ENCODE assay signal across 18 mouse cellular contexts in genomic region chr12:84141271-84141670, GRCm38 (mm10).
"Had no signal": no experiment of that assay in that cellular context is flagged by ENCODE, and none has a peak within 500 bp of the region (broad histone marks: within the 10 kb centered on the region; RNA-seq: fewer than 3 reads in every experiment).

No protein-coding gene starts in this region.

- H3K9me3 ChIP-seq: megakaryocyte, embryonic 14.5 days; midbrain, embryonic 13.5 days; midbrain, embryonic 15.5 days; neural tube, embryonic 13.5 days; neural tube, embryonic 15.5 days had no signal

- H3K27me3 ChIP-seq: megakaryocyte, embryonic 14.5 days; midbrain, embryonic 13.5 days; midbrain, embryonic 15.5 days; neural tube, embryonic 13.5 days; neural tube, embryonic 15.5 days had no signal

- ATAC-seq: midbrain, embryonic 13.5 days; midbrain, embryonic 15.5 days had no signal

- H3K4me1 ChIP-seq: midbrain, embryonic 13.5 days; midbrain, embryonic 15.5 days; neural tube, embryonic 13.5 days; neural tube, embryonic 15.5 days had no signal

- H3K9ac ChIP-seq: liver, embryonic 14.5 days; lung, embryonic 14.5 days; midbrain, embryonic 13.5 days; midbrain, embryonic 15.5 days; neural tube, embryonic 13.5 days; neural tube, embryonic 15.5 days had no signal

- H3K4me3 ChIP-seq: megakaryocyte, embryonic 14.5 days; midbrain, embryonic 13.5 days; midbrain, embryonic 15.5 days; neural tube, embryonic 13.5 days; neural tube, embryonic 15.5 days had no signal

- DNase-seq: lung, adult 18-20 months; lung, embryonic 14.5 days; lung, postnatal 10 days; retina, postnatal 1 day; right cerebral cortex, adult 18-20 months; right cerebral cortex, postnatal 25 days; right cerebral cortex, postnatal 4 days; spleen, adult 18-20 months; thymus, adult 2 months; thymus, postnatal 25 days; thymus, postnatal 4 days had no signal

- H3K27ac ChIP-seq: liver, embryonic 14.5 days; macrophage; midbrain, embryonic 13.5 days; midbrain, embryonic 15.5 days; neural tube, embryonic 13.5 days; neural tube, embryonic 15.5 days had no signal

- H3K4me2 ChIP-seq: lung, embryonic 14.5 days; midbrain, embryonic 13.5 days; midbrain, embryonic 15.5 days; neural tube, embryonic 13.5 days; neural tube, embryonic 15.5 days had no signal
